Mouse (Mus musculus) heart, postnatal 0 days (tissue): ENCODE data around the gene Acot8. TPM values are rescaled to one million over a fixed set of nuclear protein-coding genes. Genes with fewer than 3 reads are reported as not detected.

ENCODE experiments used
- ATAC-seq: fragments of 200-750 bp; cut with Nextera tagmentation; 2 replicates; pipeline ENCODE4 v1.8.0; 2017; ENCODE audit warnings: low read depth, moderate number of reproducible peaks, moderate library complexity; ENCODE audit not compliant: insufficient read depth
- DNase-seq: peaks from one replicate; pipeline ENCODE4 v3.0.0-alpha.2; 2016; ENCODE audit warnings: low spot score
- H3K27ac ChIP-seq: fragments of 300-500 bp; sonication (generic); 2 replicates; pipeline ENCODE4 v1.5.1; 2014; ENCODE audit warnings: low read depth, mild to moderate bottlenecking
- H3K27me3 ChIP-seq: fragments of 300-500 bp; sonication (generic); 2 replicates; pipeline ENCODE4 v1.6.1; 2014; ENCODE audit warnings: low read length, mixed read lengths; ENCODE audit not compliant: control insufficient read depth, insufficient read depth
- H3K36me3 ChIP-seq: fragments of 300-500 bp; sonication (generic); replicated peaks from 2 replicates; pipeline ENCODE4 v1.6.1; 2014; ENCODE audit warnings: low read length, mixed read lengths; ENCODE audit not compliant: control insufficient read depth, insufficient read depth
- H3K4me1 ChIP-seq: fragments of 300-500 bp; sonication (generic); 2 replicates; pipeline ENCODE4 v1.6.1; 2014; ENCODE audit warnings: antibody characterized with exemption; ENCODE audit not compliant: control insufficient read depth, insufficient read depth
- H3K4me2 ChIP-seq: fragments of 300-500 bp; sonication (generic); 2 replicates; pipeline ENCODE4 v1.6.1; 2014; ENCODE audit warnings: low read depth, mild to moderate bottlenecking, low read length, moderate library complexity
- H3K4me3 ChIP-seq: fragments of 300-500 bp; sonication (generic); 2 replicates; pipeline ENCODE4 v1.5.1; 2014; ENCODE audit warnings: low read depth, low read length
- H3K9ac ChIP-seq: fragments of 300-500 bp; sonication (generic); replicated peaks from 2 replicates; pipeline ENCODE4 v1.6.1; 2014; ENCODE audit warnings: low read depth, low read length, mixed read lengths
- H3K9me3 ChIP-seq: fragments of 300-500 bp; sonication (generic); replicated peaks from 2 replicates; pipeline ENCODE4 v1.6.1; 2016; ENCODE audit warnings: low read length; ENCODE audit not compliant: control insufficient read depth
- CTCF ChIP-seq: IDR thresholded peaks from 2 replicates; pipeline ENCODE4 v1.5.1; 2016; ENCODE audit warnings: antibody characterized with exemption, control low read depth, low read depth
- EP300 ChIP-seq: IDR thresholded peaks from 2 replicates; pipeline ENCODE4 v1.6.1; 2016; ENCODE audit warnings: antibody characterized with exemption, low read depth
- WGBS: fragments of 180-500 bp; shearing (Covaris S2); extraction: QIAGEN DNeasy Blood & Tissue Kit; methylation state at CpG from one replicate; pipeline ENCODE4 v1.1.7; 2014; 5-methylcytosine and 5-hydroxymethylcytosine counted together
- polyA plus RNA-seq: library from polyadenylated mRNA; unstranded; fragments of >200 nt; fragmentation: Nextera tagmentation; extraction: Ambion mirVana; gene quantifications from 2 replicates; pipeline ENCODE4 v1.2.1, GENCODE M21; 2015
- total RNA-seq: library from RNA; depleted of rRNA; stranded (reverse); fragments of >200 nt; gene quantifications from 2 replicates; pipeline ENCODE4 v1.2.3, GENCODE M21; 2014; ENCODE audit warnings: low replicate concordance

Gene Acot8
- total and polyA plus RNA-seq, 2 experiments from 2014 or later = 11.4 to 28.9 TPM

GRCm38 (mm10) chr2:164761502-164761901, 43.2 kb downstream of the Acot8 start:
- Histone ChIP-seq H3K27me3 (no peaks in the 10 kb centered on the region), H3K9me3 (no peaks in the 10 kb centered on the region), H3K4me2 (no peak overlapping the region), H3K27ac (peak overlapping the region; percentile 18), H3K9ac (no peak overlapping the region), H3K4me3 (no peak overlapping the region), H3K36me3 (peaks cover 89% of the 10 kb centered on the region), H3K4me1 (0 out of 2 replicates have a peak, but pooled peaks cover 4% of the 10 kb centered on the region)
- WGBS = 67% methylated on average over 2 of the region's 2 CpGs
- DNase-seq (no peak), ATAC-seq (peak; percentile 69)
- TF ChIP-seq CTCF = no peak
- TF ChIP-seq EP300 = peak; percentile 22; the same call in 1 of the 2 replicates

DNA sequence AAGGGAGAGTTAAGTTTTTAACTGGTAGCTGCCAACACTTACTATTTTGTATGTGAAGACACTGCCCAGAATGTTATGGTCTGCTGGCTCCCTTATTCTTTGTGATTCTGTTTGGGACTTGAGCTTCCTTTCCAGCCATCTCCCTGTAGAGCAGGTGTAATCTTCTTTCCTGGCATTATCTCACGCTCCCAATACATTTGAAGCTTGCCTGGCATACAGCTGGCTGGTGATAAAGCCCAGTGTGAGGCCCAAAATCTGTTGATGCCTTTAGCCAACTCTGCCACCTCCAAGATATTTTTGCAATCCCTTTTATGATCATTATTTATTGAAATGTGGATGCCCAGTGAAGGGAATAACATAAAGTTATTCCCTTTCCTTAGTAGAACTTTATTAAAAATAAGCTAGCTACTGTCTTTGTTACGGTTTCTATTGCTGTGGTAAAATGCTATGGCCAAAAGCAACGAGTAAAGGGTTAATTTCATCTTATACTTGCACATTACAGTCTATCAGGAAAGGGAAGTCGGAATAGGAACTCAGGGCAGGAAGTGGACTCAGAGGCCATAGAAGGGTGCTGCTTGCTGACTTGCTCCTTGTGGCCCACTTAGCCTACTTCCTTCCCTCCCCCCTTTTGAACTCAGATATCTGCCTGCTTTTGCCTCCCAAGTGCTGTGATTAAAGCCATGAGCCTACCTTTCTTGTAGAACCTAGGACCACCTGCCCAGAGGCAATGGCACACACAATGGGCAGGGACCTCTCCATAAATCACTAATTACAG, 44.4 kb downstream of the Acot8 start:
- peaks cover 89% of the 10 kb centered on the region for H3K36me3 ChIP-seq
- ATAC-seq (no peak), DNase-seq (no peak)
- 72% methylated on average over 4 of the region's 4 CpGs for WGBS
- peak overlapping the region; percentile 11; the same call in 1 of the 2 replicates for H3K27ac ChIP-seq
- H3K4me2 ChIP-seq = no peak overlapping the region
- H3K27me3 ChIP-seq = no peaks in the 10 kb centered on the region
- 0 out of 2 replicates have a peak, but pooled peaks cover 4% of the 10 kb centered on the region for H3K4me1 ChIP-seq
- H3K9ac ChIP-seq = no peak overlapping the region
- TF ChIP-seq EP300 = no peak
- no peak; the same call in 1 of the 2 replicates for TF ChIP-seq CTCF
- H3K9me3 ChIP-seq = no peaks in the 10 kb centered on the region
- H3K4me3 ChIP-seq = no peak overlapping the region

DNA sequence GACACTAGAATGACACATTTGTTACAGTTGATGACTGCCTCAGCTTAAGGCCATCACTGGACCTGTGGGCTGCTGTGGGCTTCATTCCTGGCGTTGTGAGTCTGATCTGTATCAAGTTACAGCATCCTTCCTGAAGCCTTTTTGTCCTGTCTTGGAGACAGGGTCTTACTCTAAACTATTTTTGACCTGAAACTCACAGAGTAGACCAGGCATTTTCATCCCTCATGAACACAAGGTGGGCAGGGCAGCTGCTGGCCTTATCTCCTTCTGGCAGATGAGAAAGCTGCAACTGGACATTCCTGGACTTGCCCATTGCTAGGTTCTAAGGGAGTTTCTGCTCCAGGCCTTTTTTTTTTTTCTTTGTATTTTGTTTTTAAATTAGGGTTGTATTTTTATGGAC, 46.0 kb downstream of the Acot8 start:
- no peak overlapping the region for H3K4me2 ChIP-seq
- TF ChIP-seq EP300 (no peak), CTCF (no peak)
- no peak overlapping the region for H3K4me3 ChIP-seq
- ATAC-seq (no peak), DNase-seq (no peak)
- peaks cover 95% of the 10 kb centered on the region for H3K36me3 ChIP-seq
- no peak overlapping the region for H3K27ac ChIP-seq
- no peak overlapping the region for H3K9ac ChIP-seq
- no peaks in the 10 kb centered on the region for H3K9me3 ChIP-seq
- no peaks in the 10 kb centered on the region for H3K27me3 ChIP-seq
- H3K4me1 ChIP-seq = peaks cover 12% of the 10 kb centered on the region; the same call in 1 of the 2 replicates
- 52% methylated on average over 1 of the region's 1 CpGs for WGBS

DNA sequence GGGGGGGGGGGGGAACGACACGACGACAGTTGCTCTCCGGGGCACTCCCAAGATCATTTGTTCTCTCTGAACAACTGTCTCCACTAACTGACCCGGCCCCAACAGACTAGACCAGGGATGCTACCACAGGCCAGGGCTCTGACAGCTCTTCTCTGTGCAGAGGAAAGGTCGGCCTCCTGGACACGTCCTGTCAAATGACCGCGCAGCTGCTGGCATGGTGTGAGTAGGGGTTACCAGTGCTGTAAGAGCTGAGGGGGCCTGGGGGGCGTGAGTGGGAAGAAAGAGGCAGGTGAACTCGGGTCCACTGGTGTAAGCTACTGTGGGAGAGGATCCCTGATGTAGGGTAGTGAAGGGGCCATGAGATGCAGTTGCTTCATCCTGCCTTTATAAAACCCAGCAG, 46.8 kb downstream of the Acot8 start:
- Histone ChIP-seq H3K4me2 (no peak overlapping the region), H3K9me3 (no peaks in the 10 kb centered on the region), H3K9ac (no peak overlapping the region), H3K4me1 (peaks cover 14% of the 10 kb centered on the region; the same call in 1 of the 2 replicates), H3K27ac (no peak overlapping the region), H3K27me3 (no peaks in the 10 kb centered on the region), H3K4me3 (no peak overlapping the region), H3K36me3 (peaks cover 94% of the 10 kb centered on the region)
- ATAC-seq = no peak
- no peak for TF ChIP-seq EP300
- TF ChIP-seq CTCF = no peak
- WGBS = 93% methylated on average over 11 of the region's 11 CpGs
- no peak for DNase-seq

GRCm38 (mm10) chr2:164754800-164755199, 49.9 kb downstream of the Acot8 start:
- TF ChIP-seq EP300 = no peak
- TF ChIP-seq CTCF = no peak
- Histone ChIP-seq H3K27me3 (no peaks in the 10 kb centered on the region), H3K9me3 (no peaks in the 10 kb centered on the region), H3K4me1 (peaks cover 10% of the 10 kb centered on the region; the same call in 1 of the 2 replicates), H3K9ac (peak overlapping the region; percentile 15; the same call in 1 of the 2 replicates), H3K27ac (peak overlapping the region; percentile 90), H3K36me3 (peaks cover 93% of the 10 kb centered on the region), H3K4me3 (no peak overlapping the region), H3K4me2 (no peak overlapping the region)
- peak; percentile 93 for ATAC-seq
- DNase-seq = peak; percentile 91
- WGBS = 35% methylated on average over 2 of the region's 2 CpGs
